Mouse (Mus musculus) stomach, postnatal 0 days (tissue): ENCODE measurements around the gene Arid1a. TPM values are rescaled to one million over a fixed set of nuclear protein-coding genes. Genes with fewer than 3 reads are reported as not detected.
"Not testable (repeated sequence)": the region's sequence is repeated elsewhere in the genome, so short reads cannot be mapped to it uniquely, and the experiment has no call there.

Experiments
- ATAC-seq: fragments of 200-750 bp; cut with Nextera tagmentation; 2 replicates; pipeline ENCODE4 v1.8.0; 2017; ENCODE audit not compliant: low FRiP score, low TSS enrichment
- DNase-seq: peaks from one replicate; pipeline ENCODE4 v3.0.0-alpha.2; 2016; ENCODE audit warnings: low spot score
- H3K27ac ChIP-seq: fragments of 300-500 bp; sonication (generic); replicated peaks from 2 replicates; pipeline ENCODE4 v1.5.1; 2014; ENCODE audit warnings: mild to moderate bottlenecking, control low read depth
- H3K27me3 ChIP-seq: fragments of 300-500 bp; sonication (generic); 2 replicates; pipeline ENCODE4 v1.6.1; 2014; ENCODE audit warnings: low read length; ENCODE audit not compliant: control insufficient read depth, insufficient read depth
- H3K36me3 ChIP-seq: fragments of 300-500 bp; sonication (generic); 2 replicates; pipeline ENCODE4 v1.6.1; 2014; ENCODE audit warnings: low read length, mixed read lengths; ENCODE audit not compliant: control insufficient read depth, insufficient read depth
- H3K4me1 ChIP-seq: fragments of 300-500 bp; sonication (generic); replicated peaks from 2 replicates; pipeline ENCODE4 v1.6.1; 2014; ENCODE audit warnings: antibody characterized with exemption; ENCODE audit not compliant: control insufficient read depth, insufficient read depth
- H3K4me2 ChIP-seq: fragments of 300-500 bp; sonication (generic); replicated peaks from 2 replicates; pipeline ENCODE4 v1.6.1; 2014; ENCODE audit warnings: low read depth, mild to moderate bottlenecking, control low read depth, moderate library complexity
- H3K4me3 ChIP-seq: fragments of 300-500 bp; sonication (generic); 2 replicates; pipeline ENCODE4 v1.5.1; 2014; ENCODE audit warnings: low read depth, low read length, control low read depth
- H3K9ac ChIP-seq: fragments of 300-500 bp; sonication (generic); 2 replicates; pipeline ENCODE4 v1.6.1; 2014; ENCODE audit warnings: mild to moderate bottlenecking, low read length, control low read depth, mixed read lengths
- H3K9me3 ChIP-seq: fragments of 300-500 bp; sonication (generic); 2 replicates; pipeline ENCODE4 v1.6.1; 2016; ENCODE audit warnings: low read length; ENCODE audit not compliant: control insufficient read depth
- CTCF ChIP-seq: IDR thresholded peaks from 2 replicates; pipeline ENCODE4 v1.5.1; 2016; ENCODE audit warnings: antibody characterized with exemption, low read depth, mild to moderate bottlenecking, moderate library complexity
- EP300 ChIP-seq: optimal IDR thresholded peaks from 2 replicates; pipeline ENCODE3; 2016; ENCODE audit warnings: antibody characterized with exemption
- WGBS: fragments of 180-500 bp; shearing (Covaris S2); extraction: QIAGEN DNeasy Blood & Tissue Kit; methylation state at CpG from one replicate; pipeline ENCODE4 v1.1.7; 2014; 5-methylcytosine and 5-hydroxymethylcytosine counted together
- polyA plus RNA-seq: library from polyadenylated mRNA; unstranded; fragments of >200 nt; fragmentation: Nextera tagmentation; extraction: Ambion mirVana; gene quantifications from 2 replicates; pipeline ENCODE4 v1.2.1, GENCODE M21; 2015

Gene Arid1a
- polyA plus RNA-seq, 1 experiment from 2014 or later, result 8.7 TPM

DNA sequence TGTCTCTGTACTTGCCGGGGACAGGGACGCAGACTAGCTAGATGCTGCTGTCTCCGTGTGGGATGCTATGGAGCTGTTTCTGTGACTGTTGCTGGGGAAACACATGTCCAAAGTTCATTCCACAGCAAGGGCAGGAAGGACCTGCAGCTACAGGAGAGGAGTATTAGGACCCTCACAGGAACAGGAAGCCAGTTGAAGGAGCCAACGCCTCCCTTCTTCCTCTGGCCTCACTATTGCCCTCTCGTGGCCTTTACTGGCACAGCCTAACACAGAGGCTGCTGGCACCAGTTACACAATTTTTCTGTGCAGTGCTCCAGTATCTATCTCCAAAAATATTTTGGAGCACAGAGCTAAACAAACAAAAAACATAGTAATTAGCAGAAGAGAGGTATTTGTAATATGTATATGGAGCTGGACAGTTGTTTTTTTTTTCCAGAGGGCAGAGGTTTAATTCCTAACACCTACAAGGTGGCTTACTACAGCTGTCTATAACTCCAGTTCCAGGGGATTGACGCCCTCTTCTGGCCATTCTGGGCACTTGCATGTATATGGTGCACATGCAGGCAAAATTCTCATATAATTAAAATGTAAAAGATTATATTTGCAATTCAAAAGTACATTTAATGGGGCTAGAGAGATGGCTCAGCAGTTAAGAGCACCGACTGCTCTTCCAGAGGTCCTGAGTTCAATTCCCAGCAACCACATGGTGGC is 106.4 kb downstream of the Arid1a start, which contains the start of gene Zdhhc18:
TSS of gene Zdhhc18 (minus strand) at position 166 of the 711 bp plus-strand sequence.
- no peaks in the 10 kb centered on the region for H3K36me3 ChIP-seq
- no peaks in the 10 kb centered on the region for H3K4me1 ChIP-seq
- TF ChIP-seq EP300 (no peak), CTCF (peak; percentile 83)
- no peak within 1 kb of the TSS; the same call in 1 of the 2 replicates for H3K27ac ChIP-seq
- no peaks in the 10 kb centered on the region for H3K9me3 ChIP-seq
- DNase-seq, result peak; percentile 82
- no peaks in the 10 kb centered on the region for H3K27me3 ChIP-seq
- peak; percentile 79 for ATAC-seq
- H3K4me2 ChIP-seq, result peak within 1 kb of the TSS; percentile 46; the same call in 1 of the 2 replicates
- no peak within 1 kb of the TSS for H3K4me3 ChIP-seq
- no peak within 1 kb of the TSS for H3K9ac ChIP-seq
- 41% methylated on average over 7 of the region's 7 CpGs for WGBS

GRCm38 (mm10) chr4:133649464-133649863 is 107.1 kb downstream of the Arid1a start:
- H3K27ac ChIP-seq, ATAC-seq, H3K9ac ChIP-seq, DNase-seq, H3K4me3 ChIP-seq, H3K9me3 ChIP-seq, H3K36me3 ChIP-seq, H3K27me3 ChIP-seq, H3K4me1 ChIP-seq: not testable (repeated sequence)
- WGBS, result 92% methylated on average over 5 of the region's 5 CpGs
- H3K4me2 ChIP-seq, result peak overlapping the region; percentile 46; the same call in 1 of the 2 replicates

GRCm38 (mm10) chr4:133645680-133646079 is 110.9 kb downstream of the Arid1a start:
- ATAC-seq (no peak), DNase-seq (no peak)
- no peak overlapping the region; the same call in 1 of the 2 replicates for H3K4me2 ChIP-seq
- no peak overlapping the region for H3K27ac ChIP-seq
- H3K4me1 ChIP-seq, result no peaks in the 10 kb centered on the region
- H3K9me3 ChIP-seq, result 0 out of 2 replicates have a peak, but pooled peaks cover 3% of the 10 kb centered on the region
- WGBS, result 34% methylated on average over 21 of the region's 21 CpGs
- H3K27me3 ChIP-seq, result no peaks in the 10 kb centered on the region
- no peaks in the 10 kb centered on the region for H3K36me3 ChIP-seq
- TF ChIP-seq CTCF (no peak), EP300 (no peak)
- no peak overlapping the region for H3K4me3 ChIP-seq
- no peak overlapping the region for H3K9ac ChIP-seq

GRCm38 (mm10) chr4:133645195-133645594 is 111.4 kb downstream of the Arid1a start:
- Histone ChIP-seq H3K27me3 (no peaks in the 10 kb centered on the region), H3K27ac (no peak overlapping the region), H3K9ac (no peak overlapping the region), H3K4me3 (no peak overlapping the region), H3K36me3 (no peaks in the 10 kb centered on the region), H3K4me2 (no peak overlapping the region), H3K4me1 (no peaks in the 10 kb centered on the region), H3K9me3 (0 out of 2 replicates have a peak, but pooled peaks cover 3% of the 10 kb centered on the region)
- DNase-seq (no peak), ATAC-seq (no peak)
- TF ChIP-seq CTCF (peak; percentile 45), EP300 (no peak)
- WGBS, result 91% methylated on average over 3 of the region's 3 CpGs

DNA sequence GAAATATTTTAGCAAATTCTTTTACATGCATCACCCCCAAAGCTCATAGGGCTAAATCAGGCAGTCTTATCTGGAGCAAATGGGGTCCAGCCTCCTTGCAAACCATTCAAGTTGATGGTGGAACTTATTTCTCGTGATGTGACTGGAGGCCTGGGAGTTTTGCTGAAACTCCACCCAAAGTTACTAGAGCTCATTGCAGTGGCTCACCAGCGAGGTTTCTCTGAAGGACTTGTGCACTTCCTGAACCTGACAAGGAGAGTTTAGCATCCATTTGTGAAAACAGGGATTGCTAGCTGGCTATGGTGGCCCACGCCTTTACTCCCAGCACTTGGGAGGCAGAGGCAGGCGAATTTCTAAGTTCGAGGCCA is 122.5 kb downstream of the Arid1a start:
- WGBS, result 80% methylated on average over 5 of the region's 5 CpGs
- TF ChIP-seq CTCF (no peak), EP300 (no peak)
- no peaks in the 10 kb centered on the region for H3K9me3 ChIP-seq
- H3K4me3 ChIP-seq, result no peak overlapping the region
- no peaks in the 10 kb centered on the region for H3K27me3 ChIP-seq
- DNase-seq (no peak), ATAC-seq (no peak)
- H3K36me3 ChIP-seq, result no peaks in the 10 kb centered on the region
- no peak overlapping the region for H3K4me2 ChIP-seq
- 0 out of 2 replicates have a peak, but pooled peaks cover 3% of the 10 kb centered on the region for H3K4me1 ChIP-seq
- H3K9ac ChIP-seq, result no peak overlapping the region
- H3K27ac ChIP-seq, result no peak overlapping the region; the same call in 1 of the 2 replicates

DNA sequence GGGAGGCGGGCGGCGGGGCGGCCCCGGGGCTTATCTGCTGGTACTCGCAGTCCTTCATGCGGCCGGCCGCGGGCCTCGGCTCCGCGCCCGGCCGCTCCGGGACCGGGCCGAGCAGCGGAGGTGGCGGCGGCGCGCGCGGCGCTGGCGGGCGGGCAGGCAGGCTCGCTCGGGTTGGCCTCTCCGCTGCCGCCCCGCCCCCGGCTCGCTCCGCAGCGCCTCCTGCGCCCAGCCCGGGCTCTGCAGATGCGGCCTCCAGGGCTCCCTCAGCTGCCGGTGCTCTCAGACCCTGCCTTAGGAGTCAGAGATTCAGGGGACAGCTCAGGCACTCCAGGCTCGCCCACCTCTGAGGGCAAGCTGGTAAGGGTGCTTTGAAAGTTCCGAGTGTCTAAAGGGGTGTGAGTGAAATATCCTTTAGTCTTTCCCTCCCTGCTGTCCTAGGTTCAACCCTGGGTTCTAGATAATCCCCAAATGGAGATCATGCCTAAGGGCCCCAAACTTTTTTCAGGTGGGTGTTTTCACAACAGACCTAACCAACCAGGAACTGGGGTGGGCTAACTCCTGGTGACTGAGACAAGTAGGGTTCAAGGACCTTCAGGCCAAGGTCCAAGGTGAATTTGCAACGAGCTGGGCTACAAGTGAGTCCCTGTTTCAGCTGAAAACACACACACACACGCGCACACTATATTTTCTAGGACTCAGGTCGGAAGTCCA is 123.1 kb downstream of the Arid1a start:
- H3K27ac ChIP-seq, result peak overlapping the region; percentile 82
- 0 out of 2 replicates have a peak, but pooled peaks cover 3% of the 10 kb centered on the region for H3K4me1 ChIP-seq
- peak overlapping the region; percentile 70 for H3K4me3 ChIP-seq
- peak; percentile 79 for TF ChIP-seq CTCF
- no peak for TF ChIP-seq EP300
- no peaks in the 10 kb centered on the region for H3K9me3 ChIP-seq
- no peaks in the 10 kb centered on the region for H3K27me3 ChIP-seq
- ATAC-seq, result peak; percentile 88
- WGBS, result 15% methylated on average over 22 of the region's 47 CpGs
- H3K9ac ChIP-seq, result peak overlapping the region; percentile 91
- H3K4me2 ChIP-seq, result peak overlapping the region; percentile 94
- H3K36me3 ChIP-seq, result no peaks in the 10 kb centered on the region
- DNase-seq, result peak; percentile 92
